Comparison of ENCODE assay signal across 9 mouse cellular contexts in the genomic region with DNA sequence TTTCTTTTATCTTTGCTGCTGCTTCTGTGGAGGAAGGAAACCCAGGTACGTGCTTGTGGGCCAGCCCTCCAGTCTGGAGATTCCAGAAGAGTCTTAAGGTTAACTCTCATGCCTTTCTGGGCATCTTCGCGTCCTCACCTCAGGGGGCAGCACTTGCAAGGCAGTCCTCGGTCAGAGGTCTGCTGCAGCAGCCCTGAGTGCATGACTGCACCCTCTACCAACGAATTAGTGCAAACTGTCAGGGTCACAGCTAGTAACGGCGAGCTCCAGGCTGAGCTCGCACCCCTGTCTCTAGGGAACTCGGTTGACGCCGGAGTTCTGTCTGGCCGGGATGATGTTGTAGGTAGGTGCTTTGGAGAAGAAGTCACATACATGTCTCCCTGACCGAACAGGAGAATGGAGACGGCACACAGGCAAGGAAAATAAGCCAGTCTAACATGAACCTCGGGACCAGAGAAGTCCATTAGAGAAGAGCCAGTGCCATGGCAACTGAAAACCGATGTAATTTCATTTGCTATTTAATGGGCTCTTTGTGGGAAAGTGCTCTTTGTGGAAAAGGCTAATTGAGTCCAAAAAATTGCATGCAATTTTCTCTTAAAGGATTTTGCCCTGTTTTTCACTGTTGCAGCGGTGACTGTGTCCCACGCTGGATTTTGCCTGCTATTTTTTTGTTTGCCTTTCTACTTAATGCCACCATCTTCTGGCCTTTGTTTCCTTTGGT. TPM values are rescaled to one million over a fixed set of nuclear protein-coding genes. Genes with fewer than 3 reads are reported as not detected.
DNase-seq lines count a peak whose midpoint lies in the region; ATAC-seq lines count a peak whose summit lies in the region.
"Had no signal": no experiment of that assay in that cellular context is flagged by ENCODE, and none has a peak within 500 bp of the region (broad histone marks: within the 10 kb centered on the region; RNA-seq: fewer than 3 reads in every experiment).

No protein-coding gene starts in this region.

- peak overlapping the region; percentile 51 for H3K4me2 ChIP-seq in midbrain, embryonic 13.5 days (replicated peaks)

- H3K4me1 ChIP-seq in hindbrain, embryonic 10.5 days (replicated peaks): peaks cover 32% of the 10 kb centered on the region
- peaks cover 36% of the 10 kb centered on the region for H3K4me1 ChIP-seq in midbrain, embryonic 13.5 days (replicated peaks)

- H3K27ac ChIP-seq in hindbrain, embryonic 10.5 days: peak overlapping the region; percentile 80
- peak overlapping the region; percentile 78 for H3K27ac ChIP-seq in midbrain, embryonic 13.5 days

- 22% methylated on average over 18 of the region's 18 CpGs for WGBS in hindbrain, embryonic 10.5 days
- 5% methylated on average over 18 of the region's 18 CpGs for WGBS in midbrain, embryonic 13.5 days

- H3K27me3 ChIP-seq in hindbrain, embryonic 10.5 days (ENCODE audit: insufficient read depth, poor library complexity, severe bottlenecking): no peaks in the 10 kb centered on the region
- H3K27me3 ChIP-seq in midbrain, embryonic 13.5 days: peaks cover 11% of the 10 kb centered on the region; the same call in 1 of the 2 replicates

- ATAC-seq in midbrain, embryonic 13.5 days: peak; percentile 67

- H3K36me3 ChIP-seq in hindbrain, embryonic 10.5 days: no peaks in the 10 kb centered on the region
- H3K36me3 ChIP-seq in midbrain, embryonic 13.5 days: no peaks in the 10 kb centered on the region

- peak; percentile 40 to 55 for DNase-seq in kidney, postnatal 4 days
- no peak for DNase-seq in kidney, adult 9 months
- peak; percentile 67 for DNase-seq in embryo, embryonic 10.5 days (ENCODE audit: low spot score)
- peak; percentile 63 for DNase-seq in hindbrain, embryonic 10.5 days (ENCODE audit: low spot score)
- DNase-seq in adrenal gland, adult (ENCODE audit: inconsistent age in 2 of 2, low spot score in 1 of 2): no peak
- no peak for DNase-seq in frontal cortex, postnatal 25 days (ENCODE audit: low spot score in 2 of 2)
- no peak for DNase-seq in layer of hippocampus, adult 9-11 months
- DNase-seq: cerebellum, adult 9-10 months had no signal

- no peaks in the 10 kb centered on the region for H3K9me3 ChIP-seq in hindbrain, embryonic 10.5 days
- H3K9me3 ChIP-seq in midbrain, embryonic 13.5 days: no peaks in the 10 kb centered on the region

- H3K9ac ChIP-seq in midbrain, embryonic 13.5 days (replicated peaks): peak overlapping the region; percentile 48; the same call in 1 of the 2 replicates

- H3K4me3 ChIP-seq in hindbrain, embryonic 10.5 days: peak overlapping the region; percentile 36
- H3K4me3 ChIP-seq in midbrain, embryonic 13.5 days (replicated peaks): peak overlapping the region; percentile 28

RNA-seq across cellular contexts. Expression of gene Asb4, which starts 20.1 kb away (rescaled TPM):
- polyA plus RNA-seq in hindbrain, embryonic 10.5 days (2016; fragmentation: Nextera tagmentation; extraction: Ambion mirVana): 22.0 and 24.3 TPM in 2 replicates
- polyA plus RNA-seq in midbrain, embryonic 13.5 days (2015; fragmentation: Nextera tagmentation; extraction: Ambion mirVana): 17.6 and 18.6 TPM in 2 replicates

Comparison
In these comparisons a context has a peak if more than half of its experiments do, and no peak if none do; other contexts are left out.
1. DNase-seq: peak in kidney, postnatal 4 days (2 of 2), embryo, embryonic 10.5 days (single experiment) and hindbrain, embryonic 10.5 days (single experiment); none in kidney, adult 9 months (single experiment), adrenal gland, adult (0 of 2), frontal cortex, postnatal 25 days (0 of 2) and layer of hippocampus, adult 9-11 months (single experiment).